Mouse (Mus musculus): Measurements from ENCODE around the gene Ak3. TPM values are rescaled to one million over a fixed set of nuclear protein-coding genes. Genes with fewer than 3 reads are reported as not detected.

Ak3 gene
- polyA plus RNA-seq (2012; rRNA removed), result 42.9 and 44.1 TPM in 2 replicates

DNA sequence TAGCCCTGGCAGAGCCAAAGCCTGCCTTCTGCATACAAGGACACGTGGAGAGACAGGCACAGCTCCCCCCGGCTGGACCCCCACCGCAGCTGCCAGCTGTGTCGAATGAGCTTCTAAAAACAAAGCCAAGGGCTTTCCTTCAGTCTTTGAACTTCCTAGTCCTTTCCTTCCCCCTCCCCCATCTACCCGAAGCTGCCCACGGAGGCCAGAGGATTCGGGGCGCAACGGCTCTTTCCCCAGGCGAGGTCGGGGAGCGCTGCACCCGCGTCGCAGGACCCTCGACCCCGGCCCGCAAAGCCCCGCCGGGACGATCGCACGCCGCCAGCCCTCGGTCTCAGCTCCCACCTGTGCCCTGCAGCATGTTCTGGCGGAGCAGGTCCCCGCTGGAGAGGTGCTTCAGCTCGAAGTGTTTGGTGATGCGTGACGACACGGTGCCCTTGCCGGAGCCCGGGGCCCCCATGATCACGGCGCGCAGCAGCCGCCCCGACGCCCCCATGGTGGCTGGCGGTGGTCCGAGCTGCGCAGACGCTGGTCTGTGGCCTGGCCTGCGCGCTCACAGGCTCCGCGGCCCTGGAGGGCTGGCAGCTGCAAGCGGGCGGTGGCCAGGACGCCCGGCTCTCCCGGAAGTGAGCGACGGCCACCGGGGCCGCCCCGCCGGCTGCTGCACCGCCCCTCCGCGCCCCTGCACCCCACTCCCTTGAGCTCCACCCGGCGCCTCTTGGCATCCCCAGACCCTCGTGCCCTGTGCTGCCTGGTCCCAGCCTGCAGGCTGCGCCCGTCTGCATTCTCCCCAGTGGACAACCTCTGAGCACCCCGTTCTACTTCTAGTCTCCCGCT is at the start of gene Ak3:
Gene Ak3 (minus strand): TSS at position 628 of the 837 bp plus-strand sequence.

DNA sequence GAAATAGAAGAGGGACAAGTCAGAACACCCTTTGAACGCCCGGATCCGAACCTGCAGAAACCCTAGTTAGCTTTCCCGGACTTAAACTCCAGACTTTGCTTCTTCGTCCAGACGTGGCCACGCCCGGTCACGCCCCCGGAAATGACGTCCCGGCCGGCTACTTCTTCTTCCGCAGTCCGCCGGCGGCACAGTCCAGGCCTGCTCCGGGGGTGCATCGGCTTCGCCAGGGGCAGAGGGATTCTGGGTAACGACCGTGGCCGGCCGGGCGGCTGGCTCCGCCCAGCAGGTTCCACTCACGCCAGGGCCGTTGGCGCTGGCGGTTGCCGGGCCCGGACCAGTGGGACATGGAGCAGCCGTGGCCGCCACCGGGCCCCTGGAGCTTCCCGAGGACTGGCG is 57.6 kb downstream of the Ak3 start, which contains the start of gene Cdc37l1:
Gene Cdc37l1 (plus strand): TSS at position 159 of the 396 bp plus-strand sequence.

Other genes with a start within 250 kb of the Ak3 start
- 42.1 and 45.5 TPM in 2 replicates for gene Slc1a1, start 212.9 kb downstream of the Ak3 start, polyA plus RNA-seq (2012; rRNA removed)
- gene Plpp6, start 84.0 kb downstream of the Ak3 start, polyA plus RNA-seq (2012; rRNA removed), result 10.6 and 11.4 TPM in 2 replicates
- 1.6 and 1.9 TPM in 2 replicates for gene 4430402I18Rik, start 80.2 kb downstream of the Ak3 start, polyA plus RNA-seq (2012; rRNA removed)
- 44.5 and 47.4 TPM in 2 replicates for gene Cdc37l1, start 57.6 kb downstream of the Ak3 start, polyA plus RNA-seq (2012; rRNA removed)
- 26.1 and 26.9 TPM in 2 replicates for gene Rcl1, start 53.4 kb upstream of the Ak3 start, polyA plus RNA-seq (2012; rRNA removed)
- gene Jak2, start 203.9 kb upstream of the Ak3 start, polyA plus RNA-seq (2012; rRNA removed), result 37.5 and 38.7 TPM in 2 replicates

Data from central nervous system, embryonic 18 days (tissue).